Mouse (Mus musculus) bone marrow, adult 2 months (tissue): ENCODE results near the gene Bco2.

Experiments used
- CTCF ChIP-seq: fragments of 200-500 bp; IDR thresholded peaks from 2 replicates; pipeline ENCODE4 v1.5.1; 2011; ENCODE audit warnings: low read length, control low read depth; ENCODE audit not compliant: control insufficient read depth, insufficient read depth
- POLR2A ChIP-seq: fragments of 200-500 bp; IDR thresholded peaks from 2 replicates; pipeline ENCODE4 v1.6.1; 2011; ENCODE audit warnings: low read depth, mild to moderate bottlenecking, control low read depth, low read length, borderline replicate concordance; ENCODE audit not compliant: control insufficient read depth

- TF ChIP-seq CTCF (no peak), POLR2A (no peak)
Measured at GRCm38 (mm10) chr9:50567881-50568280, 12.9 kb upstream of the Bco2 start.
